Mouse (Mus musculus): ENCODE data around the gene Slc2a1. TPM values are rescaled to one million over a fixed set of nuclear protein-coding genes. Genes with fewer than 3 reads are reported as not detected.

Slc2a1 gene
- polyA plus RNA-seq, 1 experiment from 2014 or later: 128 TPM

- WGBS: 64% methylated on average over 5 of the region's 5 CpGs
- no peak overlapping the region for H3K9ac ChIP-seq
- no peak overlapping the region for H3K4me3 ChIP-seq
- H3K27me3 ChIP-seq (replicated peaks): no peaks in the 10 kb centered on the region
- ATAC-seq (ENCODE audit: low FRiP score, low read depth): no peak
- H3K4me2 ChIP-seq (replicated peaks): no peak overlapping the region
- H3K27ac ChIP-seq: no peak overlapping the region
- peaks cover 23% of the 10 kb centered on the region for H3K4me1 ChIP-seq
- H3K9me3 ChIP-seq: no peaks in the 10 kb centered on the region
- peaks cover 32% of the 10 kb centered on the region for H3K36me3 ChIP-seq
These were observed 10.8 kb downstream of the Slc2a1 start for GRCm38 (mm10) chr4:119119354-119119753.

GRCm38 (mm10) chr4:119120095-119120494 is 11.6 kb downstream of the Slc2a1 start:
- Histone ChIP-seq H3K27me3 (replicated peaks) (no peaks in the 10 kb centered on the region), H3K27ac (no peak overlapping the region), H3K9me3 (no peaks in the 10 kb centered on the region), H3K4me1 (peaks cover 23% of the 10 kb centered on the region), H3K36me3 (peaks cover 35% of the 10 kb centered on the region), H3K4me3 (no peak overlapping the region), H3K9ac (no peak overlapping the region), H3K4me2 (replicated peaks) (no peak overlapping the region)
- 83% methylated on average over 6 of the region's 6 CpGs for WGBS
- ATAC-seq (ENCODE audit: low FRiP score, low read depth): no peak

GRCm38 (mm10) chr4:119121249-119121648 is 12.7 kb downstream of the Slc2a1 start:
- H3K36me3 ChIP-seq: peaks cover 40% of the 10 kb centered on the region
- H3K4me2 ChIP-seq (replicated peaks): no peak overlapping the region
- 56% methylated on average over 4 of the region's 4 CpGs for WGBS
- H3K4me1 ChIP-seq: peaks cover 15% of the 10 kb centered on the region
- H3K27ac ChIP-seq: no peak overlapping the region
- H3K9me3 ChIP-seq: no peaks in the 10 kb centered on the region
- H3K9ac ChIP-seq: no peak overlapping the region
- ATAC-seq (ENCODE audit: low FRiP score, low read depth): no peak
- H3K27me3 ChIP-seq (replicated peaks): no peaks in the 10 kb centered on the region
- no peak overlapping the region for H3K4me3 ChIP-seq

GRCm38 (mm10) chr4:119124771-119125273 is 16.3 kb downstream of the Slc2a1 start:
- Histone ChIP-seq H3K4me3 (no peak overlapping the region), H3K4me2 (replicated peaks) (no peak overlapping the region), H3K9me3 (no peaks in the 10 kb centered on the region), H3K27me3 (replicated peaks) (no peaks in the 10 kb centered on the region), H3K36me3 (peaks cover 54% of the 10 kb centered on the region), H3K9ac (no peak overlapping the region), H3K4me1 (peaks cover 7% of the 10 kb centered on the region; the same call in 1 of the 2 replicates), H3K27ac (no peak overlapping the region)
- 76% methylated on average over 2 of the region's 2 CpGs for WGBS
- ATAC-seq (ENCODE audit: low FRiP score, low read depth): no peak

- Histone ChIP-seq H3K9ac (no peak overlapping the region), H3K36me3 (peaks cover 50% of the 10 kb centered on the region), H3K4me2 (replicated peaks) (no peak overlapping the region), H3K9me3 (no peaks in the 10 kb centered on the region), H3K27ac (no peak overlapping the region), H3K27me3 (replicated peaks) (no peaks in the 10 kb centered on the region), H3K4me3 (no peak overlapping the region), H3K4me1 (peaks cover 5% of the 10 kb centered on the region; the same call in 1 of the 2 replicates)
- WGBS: 73% methylated on average over 9 of the region's 9 CpGs
- ATAC-seq (ENCODE audit: low FRiP score, low read depth): no peak
These were observed 17.2 kb downstream of the Slc2a1 start for GRCm38 (mm10) chr4:119125577-119126270.

GRCm38 (mm10) chr4:119127229-119127628 is 18.7 kb downstream of the Slc2a1 start:
- ATAC-seq (ENCODE audit: low FRiP score, low read depth): no peak
- no peak overlapping the region for H3K9ac ChIP-seq
- peaks cover 38% of the 10 kb centered on the region for H3K36me3 ChIP-seq
- H3K4me2 ChIP-seq (replicated peaks): no peak overlapping the region
- 80% methylated on average over 6 of the region's 6 CpGs for WGBS
- H3K4me1 ChIP-seq: no peaks in the 10 kb centered on the region
- no peaks in the 10 kb centered on the region for H3K27me3 ChIP-seq (replicated peaks)
- H3K9me3 ChIP-seq: no peaks in the 10 kb centered on the region
- H3K4me3 ChIP-seq: no peak overlapping the region
- no peak overlapping the region for H3K27ac ChIP-seq

- Histone ChIP-seq H3K4me3 (no peak overlapping the region), H3K4me1 (no peaks in the 10 kb centered on the region), H3K36me3 (peaks cover 43% of the 10 kb centered on the region), H3K4me2 (replicated peaks) (no peak overlapping the region), H3K9me3 (no peaks in the 10 kb centered on the region), H3K9ac (no peak overlapping the region), H3K27me3 (replicated peaks) (no peaks in the 10 kb centered on the region), H3K27ac (no peak overlapping the region)
- ATAC-seq (ENCODE audit: low FRiP score, low read depth): no peak
- WGBS: 78% methylated on average over 7 of the region's 7 CpGs
These were observed 20.0 kb downstream of the Slc2a1 start for GRCm38 (mm10) chr4:119128547-119128946.

GRCm38 (mm10) chr4:119129096-119129495 is 20.6 kb downstream of the Slc2a1 start:
- no peak for ATAC-seq (ENCODE audit: low FRiP score, low read depth)
- H3K27ac ChIP-seq: no peak overlapping the region
- no peak overlapping the region for H3K4me3 ChIP-seq
- H3K9ac ChIP-seq: no peak overlapping the region
- peaks cover 49% of the 10 kb centered on the region for H3K36me3 ChIP-seq
- no peak overlapping the region for H3K4me2 ChIP-seq (replicated peaks)
- H3K9me3 ChIP-seq: no peaks in the 10 kb centered on the region
- H3K4me1 ChIP-seq: no peaks in the 10 kb centered on the region
- no peaks in the 10 kb centered on the region for H3K27me3 ChIP-seq (replicated peaks)
- 75% methylated on average over 1 of the region's 1 CpGs for WGBS

GRCm38 (mm10) chr4:119131189-119131910 is 22.8 kb downstream of the Slc2a1 start:
- H3K27ac ChIP-seq: no peak overlapping the region
- no peak overlapping the region for H3K4me2 ChIP-seq (replicated peaks)
- 81% methylated on average over 8 of the region's 8 CpGs for WGBS
- H3K9me3 ChIP-seq: no peaks in the 10 kb centered on the region
- H3K36me3 ChIP-seq: peaks cover 62% of the 10 kb centered on the region
- no peak overlapping the region for H3K4me3 ChIP-seq
- no peak for ATAC-seq (ENCODE audit: low FRiP score, low read depth)
- no peaks in the 10 kb centered on the region for H3K4me1 ChIP-seq
- H3K27me3 ChIP-seq (replicated peaks): no peaks in the 10 kb centered on the region
- no peak overlapping the region for H3K9ac ChIP-seq

- H3K4me2 ChIP-seq (replicated peaks): no peak overlapping the region
- no peak for ATAC-seq (ENCODE audit: low FRiP score, low read depth)
- H3K9me3 ChIP-seq: no peaks in the 10 kb centered on the region
- H3K4me3 ChIP-seq: no peak overlapping the region
- H3K4me1 ChIP-seq: peaks cover 6% of the 10 kb centered on the region; the same call in 1 of the 2 replicates
- WGBS: 92% methylated on average over 13 of the region's 13 CpGs
- H3K9ac ChIP-seq: no peak overlapping the region
- no peak overlapping the region for H3K27ac ChIP-seq
- no peaks in the 10 kb centered on the region for H3K27me3 ChIP-seq (replicated peaks)
- peaks cover 55% of the 10 kb centered on the region for H3K36me3 ChIP-seq
These were observed 24.8 kb downstream of the Slc2a1 start for GRCm38 (mm10) chr4:119133306-119133705.

- ATAC-seq (ENCODE audit: low FRiP score, low read depth): no peak
- H3K36me3 ChIP-seq: peaks cover 53% of the 10 kb centered on the region
- no peak overlapping the region for H3K4me2 ChIP-seq (replicated peaks)
- no peaks in the 10 kb centered on the region for H3K9me3 ChIP-seq
- no peak overlapping the region for H3K27ac ChIP-seq
- H3K27me3 ChIP-seq (replicated peaks): no peaks in the 10 kb centered on the region
- peaks cover 9% of the 10 kb centered on the region; the same call in 1 of the 2 replicates for H3K4me1 ChIP-seq
- no peak overlapping the region for H3K4me3 ChIP-seq
- H3K9ac ChIP-seq: no peak overlapping the region
- 91% methylated on average over 13 of the region's 13 CpGs for WGBS
These were observed 25.3 kb downstream of the Slc2a1 start for GRCm38 (mm10) chr4:119133860-119134259.

GRCm38 (mm10) chr4:119137313-119137712 is 28.8 kb downstream of the Slc2a1 start:
- no peak for ATAC-seq (ENCODE audit: low FRiP score, low read depth)
- Histone ChIP-seq H3K9me3 (no peaks in the 10 kb centered on the region), H3K4me1 (peaks cover 9% of the 10 kb centered on the region; the same call in 1 of the 2 replicates), H3K27ac (no peak overlapping the region), H3K9ac (no peak overlapping the region), H3K27me3 (replicated peaks) (no peaks in the 10 kb centered on the region), H3K4me3 (no peak overlapping the region), H3K4me2 (replicated peaks) (no peak overlapping the region), H3K36me3 (peaks cover 47% of the 10 kb centered on the region)
- 62% methylated on average over 8 of the region's 8 CpGs for WGBS

All from neural tube, embryonic 12.5 days (tissue).